Comparison of ENCODE assay signal across 8 mouse cellular contexts in the genomic region with DNA sequence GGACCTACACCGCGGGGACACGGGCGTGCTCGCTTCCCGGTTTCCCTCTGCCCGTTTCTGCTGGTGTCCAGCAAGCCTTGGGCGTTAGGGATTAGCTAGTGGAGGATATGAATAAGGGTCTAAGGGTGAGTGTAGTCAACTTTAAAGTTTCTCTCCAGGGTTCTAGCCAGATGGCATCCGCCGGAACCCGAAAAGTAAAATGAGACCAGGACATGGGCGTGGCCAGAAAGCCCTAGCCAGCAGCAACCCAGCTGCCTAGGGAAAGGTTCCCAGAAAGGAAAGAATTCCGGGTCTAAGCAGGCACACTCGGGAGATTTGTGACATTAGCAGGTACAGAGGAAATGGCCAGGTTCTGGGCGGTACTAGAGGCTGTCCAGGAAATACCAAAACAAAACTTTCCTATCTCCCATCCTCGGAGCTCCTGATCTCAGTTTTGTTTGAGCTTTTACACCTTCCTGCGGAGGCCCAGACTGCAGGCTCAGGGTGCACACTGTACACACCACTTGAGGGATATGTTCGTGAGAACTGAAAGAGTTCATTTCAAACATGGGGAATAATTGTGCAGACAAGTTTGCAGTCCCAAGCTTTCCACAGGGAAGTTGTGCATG. TPM values are rescaled to one million over a fixed set of nuclear protein-coding genes. Genes with fewer than 3 reads are reported as not detected.
DNase-seq lines count a peak whose midpoint lies in the region; ATAC-seq lines count a peak whose summit lies in the region.

No protein-coding gene starts in this region.

- H3K27me3 ChIP-seq in embryonic facial prominence, embryonic 15.5 days = no peaks in the 10 kb centered on the region
- H3K27me3 ChIP-seq in heart, embryonic 13.5 days (replicated peaks) = no peaks in the 10 kb centered on the region
- no peaks in the 10 kb centered on the region for H3K27me3 ChIP-seq in kidney, embryonic 15.5 days
- no peaks in the 10 kb centered on the region for H3K27me3 ChIP-seq in liver, embryonic 15.5 days

- peak; percentile 71 for ATAC-seq in CD4-positive, CD25-positive, alpha-beta regulatory T cell, adult 4 months
- peak; percentile 64 for ATAC-seq in embryonic facial prominence, embryonic 15.5 days (ENCODE audit: insufficient number of reproducible peaks, low FRiP score, low TSS enrichment, low read depth)
- peak; percentile 14; the same call in 1 of the 2 replicates for ATAC-seq in heart, embryonic 13.5 days (ENCODE audit: extremely low read depth, insufficient number of reproducible peaks, low FRiP score, low TSS enrichment)
- peak; percentile 65 for ATAC-seq in kidney, embryonic 15.5 days (replicated peaks; ENCODE audit: low FRiP score)
- peak; percentile 14 for ATAC-seq in liver, embryonic 15.5 days (ENCODE audit: insufficient read depth)

- peak overlapping the region; percentile 99 for H3K27ac ChIP-seq in embryonic facial prominence, embryonic 15.5 days (replicated peaks)
- H3K27ac ChIP-seq in heart, embryonic 13.5 days (replicated peaks) = peak overlapping the region; percentile 98
- H3K27ac ChIP-seq in kidney, embryonic 15.5 days = peak overlapping the region; percentile 99
- H3K27ac ChIP-seq in liver, embryonic 15.5 days (replicated peaks) = peak overlapping the region; percentile 94

- peak overlapping the region; percentile 93 for H3K9ac ChIP-seq in embryonic facial prominence, embryonic 15.5 days
- H3K9ac ChIP-seq in heart, embryonic 13.5 days = peak overlapping the region; percentile 98
- peak overlapping the region; percentile 97 for H3K9ac ChIP-seq in kidney, embryonic 15.5 days
- peak overlapping the region; percentile 87 for H3K9ac ChIP-seq in liver, embryonic 15.5 days

- H3K9me3 ChIP-seq in embryonic facial prominence, embryonic 15.5 days (replicated peaks) = no peaks in the 10 kb centered on the region
- H3K9me3 ChIP-seq in heart, embryonic 13.5 days = no peaks in the 10 kb centered on the region
- H3K9me3 ChIP-seq in kidney, embryonic 15.5 days (replicated peaks) = no peaks in the 10 kb centered on the region
- no peaks in the 10 kb centered on the region for H3K9me3 ChIP-seq in liver, embryonic 15.5 days (replicated peaks)

- WGBS in embryonic facial prominence, embryonic 15.5 days = under 1% methylated on average over 18 of the region's 18 CpGs
- WGBS in heart, embryonic 13.5 days = under 1% methylated on average over 18 of the region's 18 CpGs
- 2% methylated on average over 18 of the region's 18 CpGs for WGBS in kidney, embryonic 15.5 days
- under 1% methylated on average over 18 of the region's 18 CpGs for WGBS in liver, embryonic 15.5 days (ENCODE audit: insufficient replicate concordance)

- H3K36me3 ChIP-seq in embryonic facial prominence, embryonic 15.5 days = no peaks in the 10 kb centered on the region
- H3K36me3 ChIP-seq in heart, embryonic 13.5 days = no peaks in the 10 kb centered on the region
- H3K36me3 ChIP-seq in kidney, embryonic 15.5 days = no peaks in the 10 kb centered on the region
- no peaks in the 10 kb centered on the region for H3K36me3 ChIP-seq in liver, embryonic 15.5 days (replicated peaks)

- H3K4me1 ChIP-seq in embryonic facial prominence, embryonic 15.5 days = peaks cover 40% of the 10 kb centered on the region
- peaks cover 50% of the 10 kb centered on the region for H3K4me1 ChIP-seq in heart, embryonic 13.5 days
- peaks cover 47% of the 10 kb centered on the region for H3K4me1 ChIP-seq in kidney, embryonic 15.5 days
- peaks cover 47% of the 10 kb centered on the region for H3K4me1 ChIP-seq in liver, embryonic 15.5 days (replicated peaks)

- peak overlapping the region; percentile 76 for H3K4me2 ChIP-seq in embryonic facial prominence, embryonic 15.5 days (replicated peaks)
- H3K4me2 ChIP-seq in heart, embryonic 13.5 days = peak overlapping the region; percentile 87
- H3K4me2 ChIP-seq in kidney, embryonic 15.5 days = peak overlapping the region; percentile 79
- peak overlapping the region; percentile 97 for H3K4me2 ChIP-seq in liver, embryonic 15.5 days

- peak; percentile 84 to 96 for DNase-seq in adrenal gland, adult (ENCODE audit: inconsistent age in 2 of 2, low spot score in 1 of 2)
- peak; percentile 26 to 34 for DNase-seq in natural killer cell, adult 2 months (ENCODE audit: low spot score in 2 of 2)
- DNase-seq in thymus, postnatal 14 days = peak; percentile 53

- H3K4me3 ChIP-seq in embryonic facial prominence, embryonic 15.5 days (replicated peaks) = peak overlapping the region; percentile 87
- H3K4me3 ChIP-seq in heart, embryonic 13.5 days = peak overlapping the region; percentile 81
- H3K4me3 ChIP-seq in kidney, embryonic 15.5 days (replicated peaks) = peak overlapping the region; percentile 76
- peak overlapping the region; percentile 75 for H3K4me3 ChIP-seq in liver, embryonic 15.5 days (replicated peaks)

RNA-seq across cellular contexts. Expression of gene Usp46, which starts 0.6 kb away (rescaled TPM):
- polyA plus RNA-seq in CD4-positive, CD25-positive, alpha-beta regulatory T cell, adult 4 months (2017; shearing (Covaris generic)) = 1 to 10 TPM; 8.6 to 9.7 TPM
- polyA plus RNA-seq in embryonic facial prominence, embryonic 15.5 days (2015; fragmentation: Nextera tagmentation; extraction: Ambion mirVana) = 27.2 and 30.3 TPM in 2 replicates
- 23.8 and 26.0 TPM in 2 replicates for polyA plus RNA-seq in heart, embryonic 13.5 days (2015; fragmentation: Nextera tagmentation; extraction: Ambion mirVana)
- 28.4 and 29.4 TPM in 2 replicates for polyA plus RNA-seq in kidney, embryonic 15.5 days (2015; fragmentation: Nextera tagmentation; extraction: Ambion mirVana)
- 19.6 and 20.9 TPM in 2 replicates for polyA plus RNA-seq in liver, embryonic 15.5 days (2015; fragmentation: Nextera tagmentation; extraction: Ambion mirVana)

Comparison
In these comparisons a context has a peak if more than half of its experiments do, and no peak if none do; other contexts are left out.
1. Peak in every context shown above with its lines: DNase-seq, ATAC-seq, H3K4me3 ChIP-seq and H3K27ac ChIP-seq.
2. ATAC-seq: peak in every context shown above with its lines; median percentile 71 in CD4-positive, CD25-positive, alpha-beta regulatory T cell, adult 4 months; 65 in kidney, embryonic 15.5 days; 64 in embryonic facial prominence, embryonic 15.5 days; 14 in heart, embryonic 13.5 days; 14 in liver, embryonic 15.5 days.
3. DNase-seq: peak in every context shown above with its lines; median percentile 90 in adrenal gland, adult; 53 in thymus, postnatal 14 days; 30 in natural killer cell, adult 2 months.